ENCODE assay signal across 7 mouse cellular contexts in the genomic region with DNA sequence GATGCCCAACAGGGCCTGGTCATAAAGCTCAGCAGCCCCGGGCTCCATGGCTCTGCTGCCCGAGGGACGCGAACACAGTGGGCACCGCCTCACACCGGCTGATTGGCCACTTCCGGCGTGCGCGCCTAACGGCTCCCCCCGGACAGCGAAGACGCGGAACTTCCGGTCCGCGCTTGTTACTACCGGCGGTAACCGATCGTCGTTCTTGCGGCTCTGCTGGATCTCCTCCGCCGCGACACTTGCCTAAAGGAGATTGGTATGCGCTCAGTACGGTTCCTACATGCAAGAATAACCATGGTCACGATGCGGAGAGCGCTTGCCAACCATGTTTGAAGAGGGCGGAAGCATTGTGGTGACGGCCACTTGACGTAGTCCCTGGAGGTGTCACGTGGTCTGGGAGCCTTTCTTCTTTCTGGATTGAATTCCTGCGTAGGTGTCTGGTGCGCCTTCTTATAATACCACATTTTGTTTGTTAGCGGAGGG. TPM values are rescaled to one million over a fixed set of nuclear protein-coding genes. Genes with fewer than 3 reads are reported as not detected.
DNase-seq lines count a peak whose midpoint lies in the region; ATAC-seq lines count a peak whose summit lies in the region.

A gene (minus strand): TSS at position 329 of the 483 bp plus-strand sequence.

- peak within 1 kb of the TSS; percentile 97 for H3K27ac ChIP-seq in intestine, embryonic 15.5 days
- peak within 1 kb of the TSS; percentile 96 for H3K27ac ChIP-seq in midbrain, embryonic 10.5 days (replicated peaks)

- H3K36me3 ChIP-seq in intestine, embryonic 15.5 days, result no peaks in the 10 kb centered on the region
- peaks cover 15% of the 10 kb centered on the region for H3K36me3 ChIP-seq in midbrain, embryonic 10.5 days

- no peaks in the 10 kb centered on the region for H3K27me3 ChIP-seq in intestine, embryonic 15.5 days (replicated peaks)
- no peaks in the 10 kb centered on the region for H3K27me3 ChIP-seq in midbrain, embryonic 10.5 days (ENCODE audit: low read depth, poor library complexity, severe bottlenecking)

- peak; percentile 97 for ATAC-seq in intestine, embryonic 15.5 days

- peak within 1 kb of the TSS; percentile 65 for H3K4me3 ChIP-seq in intestine, embryonic 15.5 days (replicated peaks)
- H3K4me3 ChIP-seq in midbrain, embryonic 10.5 days, result peak within 1 kb of the TSS; percentile 99

- intact Hi-C loops in gastrocnemius, postnatal 36 days (cut with DNase I), result no loop called here
- intact Hi-C loops in left cerebral cortex, postnatal 25 days (cut with DNase I), result loop anchor here (5.0 kb wide), 1 partner anchor 62 kb away; no protein-coding TSS in a partner anchor

- peak; percentile 92 for DNase-seq in adrenal gland, adult 2 months
- peak; percentile 81 for DNase-seq in embryo, embryonic 11.5 days (ENCODE audit: low read depth, low spot score)
- peak; percentile 80 to 89 for DNase-seq in gastrocnemius, postnatal 36 days
- peak; percentile 93 to 95 for DNase-seq in left cerebral cortex, postnatal 25 days (ENCODE audit: low spot score in 2 of 2)
- peak; percentile 90 for DNase-seq in midbrain, embryonic 10.5 days (ENCODE audit: low spot score)
- peak; percentile 85 for DNase-seq in right cerebral cortex, postnatal 4 days

- whole genome bisulfite sequencing in intestine, embryonic 15.5 days, result under 1% methylated on average over 39 of the region's 39 CpGs
- WGBS in midbrain, embryonic 10.5 days, result 0% methylated on average over 39 of the region's 39 CpGs

- H3K4me1 ChIP-seq in intestine, embryonic 15.5 days (replicated peaks), result peaks cover 7% of the 10 kb centered on the region
- H3K4me1 ChIP-seq in midbrain, embryonic 10.5 days, result peaks cover 21% of the 10 kb centered on the region

- peak within 1 kb of the TSS; percentile 80 for H3K4me2 ChIP-seq in intestine, embryonic 15.5 days (replicated peaks)

- no peaks in the 10 kb centered on the region for H3K9me3 ChIP-seq in intestine, embryonic 15.5 days
- H3K9me3 ChIP-seq in midbrain, embryonic 10.5 days (replicated peaks), result peaks cover under 1% of the 10 kb centered on the region; the same call in 1 of the 2 replicates

- peak within 1 kb of the TSS; percentile 73 for H3K9ac ChIP-seq in intestine, embryonic 15.5 days

RNA-seq across cellular contexts. Expression of the gene that starts here (rescaled TPM):
- 10 to 100 TPM; 51.3 to 69.0 TPM for total RNA-seq in adrenal gland, adult 2 months (2021)
- polyA plus RNA-seq in adrenal gland, adult 2 months (2012; rRNA removed), result 34.2 and 37.5 TPM in 2 replicates
- 10 to 100 TPM; 58.5 to 62.8 TPM for total RNA-seq in gastrocnemius, postnatal 36 days (2021)
- 34.7 and 36.6 TPM in 2 replicates for polyA plus RNA-seq in intestine, embryonic 15.5 days (2015; fragmentation: Nextera tagmentation; extraction: Ambion mirVana)
- 100 to 1,000 TPM; 124 to 125 TPM for total RNA-seq in left cerebral cortex, postnatal 25 days (2021)
- 52.0 and 53.7 TPM in 2 replicates for polyA plus RNA-seq in midbrain, embryonic 10.5 days (2016; fragmentation: Nextera tagmentation; extraction: Ambion mirVana)

Comparison
In these comparisons a context has a peak if more than half of its experiments do, and no peak if none do; other contexts are left out.
1. Peak in every context shown above with its lines: DNase-seq, ATAC-seq, H3K4me3 ChIP-seq and H3K27ac ChIP-seq.